Mouse (Mus musculus) monocyte, adult 5-6 weeks (primary cell): ENCODE measurements around the gene Smpd2. TPM values are rescaled to one million over a fixed set of nuclear protein-coding genes. Genes with fewer than 3 reads are reported as not detected.
A peak's percentile ranks its signal among the peaks of the same experiment; 100 is the strongest.

Experiments
- ATAC-seq: fragments of 153-309, 156-312 bp; replicated peaks from 2 replicates; pipeline ENCODE4 v1.8.0; 2017; ENCODE audit warnings: mild to moderate bottlenecking; ENCODE audit not compliant: low TSS enrichment, insufficient number of reproducible peaks, severe bottlenecking, poor library complexity, low FRiP score
- total RNA-seq: library from RNA; stranded (forward); fragments of 200-1000, 200-491, 200-594 nt; gene quantifications from 3 replicates; pipeline ENCODE4 v1.2.3, GENCODE M21; 2017

The Smpd2 gene
- total RNA-seq, 1 experiment from 2014 or later = 20.3 TPM

- ATAC-seq = no peak
These were observed 25.7 kb downstream of the Smpd2 start for GRCm38 (mm10) chr10:41464401-41464955.

DNA sequence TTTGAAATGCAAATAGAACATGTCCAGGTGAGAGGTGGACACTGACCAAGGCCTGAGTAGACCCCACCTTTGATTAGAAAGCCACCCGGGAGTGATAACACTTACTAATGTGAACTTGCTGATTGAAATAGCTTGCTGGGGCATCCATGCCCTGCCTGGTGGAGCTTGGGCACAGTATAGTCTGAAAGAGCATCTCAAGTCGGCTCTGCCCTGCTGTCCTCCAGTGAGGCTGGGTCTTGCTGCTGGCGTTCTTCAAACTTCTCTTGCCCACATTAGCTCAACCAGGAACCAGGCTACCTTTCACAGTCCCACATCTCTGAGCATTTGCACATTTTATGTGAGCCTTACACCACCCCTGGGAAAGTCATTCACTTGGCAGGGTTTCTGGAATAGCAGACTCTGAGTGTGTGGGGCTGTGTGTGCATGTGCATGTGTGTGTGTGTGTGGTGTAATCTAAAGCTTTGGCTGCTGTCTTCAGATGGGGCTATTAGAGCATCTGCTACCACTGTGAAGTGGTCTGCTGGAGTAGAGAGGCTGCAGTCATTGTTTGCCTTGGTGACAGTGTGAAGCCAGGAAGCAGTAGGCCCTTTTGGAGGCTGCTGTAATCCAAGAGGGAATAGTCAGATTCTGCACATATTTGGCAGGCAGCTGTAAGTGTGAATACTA lies 29.0 kb downstream of the Smpd2 start:
- ATAC-seq = no peak

GRCm38 (mm10) chr10:41460501-41460900 lies 29.7 kb downstream of the Smpd2 start:
- ATAC-seq = no peak

DNA sequence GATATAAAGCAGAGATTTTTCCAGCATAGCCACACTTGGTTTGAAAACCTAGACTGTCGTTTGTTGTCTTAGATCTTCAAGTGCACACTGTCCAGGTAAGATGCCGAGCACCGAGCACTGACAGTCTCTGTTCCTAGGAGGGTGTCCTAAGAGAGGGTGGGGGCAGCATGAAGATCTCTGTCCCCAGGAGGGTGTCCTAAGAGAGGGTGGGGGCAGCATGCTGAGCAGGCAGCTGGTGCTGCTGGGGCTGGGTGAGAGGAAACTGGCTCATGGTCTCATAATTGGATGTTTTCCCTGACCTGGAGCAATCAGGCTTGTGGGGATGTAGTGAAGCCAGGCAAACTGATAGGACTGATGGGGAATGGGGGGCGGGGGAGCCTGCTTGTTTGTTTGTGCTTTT lies 30.2 kb downstream of the Smpd2 start:
- no peak for ATAC-seq

- no peak for ATAC-seq
These were observed 37.4 kb downstream of the Smpd2 start for GRCm38 (mm10) chr10:41452791-41453190.

DNA sequence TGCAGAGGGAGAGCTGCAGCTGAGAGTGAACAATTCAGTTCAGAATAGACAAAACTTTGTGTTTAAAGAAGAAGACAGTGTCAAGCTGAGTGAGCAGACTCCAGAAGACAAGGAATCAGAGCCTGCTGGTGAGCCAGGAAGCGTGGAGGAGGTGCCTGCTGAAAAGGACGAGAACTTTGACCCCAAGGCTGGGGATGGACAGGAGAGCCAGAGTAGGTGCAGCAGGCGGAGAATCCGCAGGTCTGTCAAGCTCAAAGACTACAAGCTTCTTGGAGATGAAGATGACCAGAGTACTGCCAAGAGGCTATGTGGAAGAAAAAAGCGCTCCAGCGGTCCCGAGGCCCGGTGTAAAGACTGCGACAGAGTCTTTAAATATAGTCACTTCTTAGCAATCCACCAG lies 38.5 kb downstream of the Smpd2 start:
- ATAC-seq = no peak

DNA sequence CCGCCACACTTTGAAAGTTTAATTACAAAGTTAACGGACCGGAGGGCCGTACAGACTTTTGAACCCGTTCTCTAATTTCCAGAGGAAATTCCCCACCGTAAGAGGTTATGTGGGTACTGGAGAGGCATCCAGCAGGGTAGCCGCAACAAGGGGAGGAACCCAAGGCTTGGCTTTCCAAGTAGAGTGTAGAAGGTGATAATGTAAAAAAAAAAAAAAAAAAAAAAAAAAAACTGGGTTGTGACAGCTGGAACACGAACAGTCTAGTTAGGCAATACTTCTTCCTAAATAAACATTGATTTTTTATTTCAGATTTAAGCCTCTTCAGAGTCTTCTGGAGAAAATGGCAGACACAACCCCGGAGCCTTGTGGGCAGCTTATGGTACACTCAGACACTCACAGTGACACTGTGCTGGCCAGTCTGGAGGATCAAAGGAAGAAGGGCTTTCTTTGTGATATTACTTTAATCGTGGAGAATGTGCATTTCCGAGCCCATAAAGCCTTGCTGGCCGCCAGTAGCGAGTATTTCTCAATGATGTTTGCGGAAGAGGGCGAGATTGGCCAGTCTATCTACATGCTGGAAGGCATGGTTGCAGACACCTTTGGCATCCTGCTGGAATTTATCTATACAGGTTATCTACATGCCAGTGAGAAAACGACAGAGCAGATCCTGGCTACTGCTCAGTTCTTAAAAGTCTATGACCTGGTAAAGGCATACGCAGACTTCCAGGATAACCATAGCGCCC lies 39.2 kb downstream of the Smpd2 start:
- no peak for ATAC-seq

- peak; percentile 89 for ATAC-seq
These were observed 40.0 kb downstream of the Smpd2 start, which contains the start of gene Zbtb24 for GRCm38 (mm10) chr10:41450137-41450670. Zbtb24 (plus strand) TSS chr10:41450383.

GRCm38 (mm10) chr10:41449684-41450083 lies 40.5 kb downstream of the Smpd2 start:
- ATAC-seq = no peak

GRCm38 (mm10) chr10:41448216-41448615 lies 42.0 kb downstream of the Smpd2 start:
- no peak for ATAC-seq

Other genes starting within 250 kb of the Smpd2 start
- 27.8 to 32.2 TPM (median 32.2 TPM) in 3 replicates for gene Fig4, start 187.1 kb downstream of the Smpd2 start, total RNA-seq
- gene Ak9, start 186.4 kb downstream of the Smpd2 start, total RNA-seq = 0.10 TPM in 1 of 3 replicates, not detected in the others
- gene Zbtb24, start 40.0 kb downstream of the Smpd2 start, total RNA-seq = 36.0 to 44.2 TPM (median 40.6 TPM) in 3 replicates
- gene Mical1, start 14.1 kb downstream of the Smpd2 start, total RNA-seq = 112 to 198 TPM (median 125 TPM) in 3 replicates
- 0.58 TPM in 1 of 3 replicates, not detected in the others for gene Ppil6, start 70 bp upstream of the Smpd2 start, total RNA-seq
- 84.4 to 180 TPM (median 92.3 TPM) in 3 replicates for gene Cd164, start 29.0 kb upstream of the Smpd2 start, total RNA-seq
- 0.78 TPM in 1 of 3 replicates, not detected in the others for gene Ccdc162, start 226.3 kb upstream of the Smpd2 start, total RNA-seq